Mouse (Mus musculus) limb, embryonic 15.5 days (tissue): ENCODE data around the gene Mmp23. TPM values are rescaled to one million over a fixed set of nuclear protein-coding genes. Genes with fewer than 3 reads are reported as not detected.
A peak's percentile ranks its signal among the peaks of the same experiment; 100 is the strongest.
"Not testable (repeated sequence)": the region's sequence is repeated elsewhere in the genome, so short reads cannot be mapped to it uniquely, and the experiment has no call there.

Experiments used
- ATAC-seq: fragments of 200-750 bp; cut with Nextera tagmentation; 2 replicates; pipeline ENCODE4 v1.8.0; 2017; ENCODE audit warnings: low read depth, moderate TSS enrichment; ENCODE audit not compliant: insufficient number of reproducible peaks, low FRiP score, low TSS enrichment
- H3K27ac ChIP-seq: fragments of 300-500 bp; sonication (generic); 2 replicates; pipeline ENCODE4 v1.5.1; 2015; ENCODE audit warnings: moderate library complexity, mild to moderate bottlenecking, inconsistent platforms
- H3K27me3 ChIP-seq: fragments of 300-500 bp; sonication (generic); 2 replicates; pipeline ENCODE4 v1.6.1; 2015; ENCODE audit warnings: inconsistent platforms
- H3K36me3 ChIP-seq: fragments of 300-500 bp; sonication (generic); 2 replicates; pipeline ENCODE4 v1.6.1; 2015; ENCODE audit warnings: inconsistent platforms
- H3K4me1 ChIP-seq: fragments of 300-500 bp; sonication (generic); 2 replicates; pipeline ENCODE4 v1.6.1; 2015; ENCODE audit warnings: inconsistent platforms
- H3K4me2 ChIP-seq: fragments of 300-500 bp; sonication (generic); 2 replicates; pipeline ENCODE4 v1.6.1; 2015; ENCODE audit warnings: mild to moderate bottlenecking, inconsistent platforms
- H3K4me3 ChIP-seq: fragments of 300-500 bp; sonication (generic); 2 replicates; pipeline ENCODE4 v1.5.1; 2015; ENCODE audit warnings: mild to moderate bottlenecking, inconsistent platforms
- H3K9ac ChIP-seq: fragments of 300-500 bp; sonication (generic); 2 replicates; pipeline ENCODE4 v1.6.1; 2015; ENCODE audit warnings: inconsistent platforms
- H3K9me3 ChIP-seq: fragments of 300-500 bp; sonication (generic); 2 replicates; pipeline ENCODE4 v1.6.1; 2016; ENCODE audit warnings: inconsistent platforms
- WGBS: fragments of 180-500 bp; shearing (Covaris S2); methylation state at CpG from one replicate; pipeline ENCODE4 v1.1.7; 2015; 5-methylcytosine and 5-hydroxymethylcytosine counted together
- polyA plus RNA-seq: library from polyadenylated mRNA; unstranded; fragments of >200 nt; fragmentation: Nextera tagmentation; extraction: Ambion mirVana; gene quantifications from 2 replicates; pipeline ENCODE4 v1.2.1, GENCODE M21; 2015

Gene Mmp23
- polyA plus RNA-seq, 1 experiment from 2014 or later: 23.7 TPM

DNA sequence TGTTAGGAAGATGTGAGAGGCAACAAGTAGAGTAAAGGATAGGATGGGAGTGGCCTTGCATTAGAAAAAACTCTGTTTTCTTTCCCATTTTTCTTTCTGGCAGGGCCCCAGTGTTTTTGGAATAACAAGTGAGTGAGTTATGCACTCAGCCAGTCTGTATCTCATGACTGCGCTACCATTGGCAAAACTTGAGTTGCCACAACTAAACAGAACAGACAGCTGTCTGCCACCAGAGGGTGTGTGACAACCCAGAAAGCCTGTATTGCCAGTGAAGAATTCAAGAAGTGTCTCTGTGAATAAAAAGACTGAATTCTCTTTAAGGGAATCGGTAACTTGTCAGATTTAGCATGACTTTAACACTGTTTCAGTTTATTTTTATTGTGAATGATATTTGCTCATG lies 22.8 kb upstream of the Mmp23 start:
- Histone ChIP-seq H3K27me3 (no peaks in the 10 kb centered on the region), H3K36me3 (no peaks in the 10 kb centered on the region), H3K4me2 (no peak overlapping the region), H3K4me3 (no peak overlapping the region), H3K9me3 (no peaks in the 10 kb centered on the region), H3K4me1 (no peaks in the 10 kb centered on the region), H3K9ac (no peak overlapping the region), H3K27ac (no peak overlapping the region)
- 78% methylated on average over 2 of the region's 2 CpGs for WGBS
- no peak for ATAC-seq

DNA sequence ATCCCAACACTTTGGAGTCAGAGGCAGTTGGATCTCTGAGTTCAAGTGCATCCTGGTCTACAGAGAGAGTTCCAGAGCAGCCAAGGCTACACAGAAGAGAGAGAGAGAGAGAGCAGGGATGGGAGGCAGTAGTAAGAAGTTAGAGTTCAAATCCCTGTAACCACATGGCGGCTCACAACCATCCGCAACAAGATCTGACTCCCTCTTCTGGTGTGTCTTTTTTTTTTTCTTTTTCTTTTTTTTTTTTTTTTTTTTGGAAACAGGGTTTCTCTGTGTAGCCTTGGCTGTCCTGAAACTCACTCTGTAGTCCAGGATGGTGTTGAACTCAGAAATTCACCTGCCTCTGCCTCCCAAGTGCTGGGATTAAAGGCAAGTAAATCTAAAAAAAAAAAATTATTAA lies 18.9 kb upstream of the Mmp23 start:
- H3K4me2 ChIP-seq: no peak overlapping the region
- 47% methylated on average over 2 of the region's 2 CpGs for WGBS
- no peaks in the 10 kb centered on the region for H3K9me3 ChIP-seq
- H3K36me3 ChIP-seq: no peaks in the 10 kb centered on the region
- peaks cover 10% of the 10 kb centered on the region for H3K4me1 ChIP-seq
- H3K9ac ChIP-seq: no peak overlapping the region
- no peaks in the 10 kb centered on the region for H3K27me3 ChIP-seq
- H3K4me3 ChIP-seq: no peak overlapping the region
- ATAC-seq: no peak
- H3K27ac ChIP-seq: no peak overlapping the region

DNA sequence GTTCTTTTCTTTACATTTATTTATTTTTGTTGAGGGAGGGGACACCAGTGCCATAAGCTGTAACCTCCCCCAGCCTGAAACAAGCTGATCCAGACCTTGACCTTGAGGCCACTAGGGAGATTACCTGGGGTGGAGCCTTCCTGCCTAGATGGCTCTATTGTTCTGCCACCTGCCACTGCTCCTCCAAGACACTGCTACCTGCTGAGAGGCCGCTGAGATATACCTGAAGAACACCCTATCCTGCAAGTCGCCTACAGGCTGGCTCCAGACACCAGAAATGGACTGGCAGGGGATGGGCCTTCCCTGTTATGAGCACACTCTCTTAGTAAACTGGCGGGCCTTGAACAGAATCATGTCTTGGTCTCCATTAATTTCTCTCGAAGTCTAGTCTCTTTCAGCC lies 17.1 kb upstream of the Mmp23 start:
- H3K4me3 ChIP-seq, ATAC-seq, H3K9ac ChIP-seq, H3K27ac ChIP-seq, H3K9me3 ChIP-seq, H3K4me2 ChIP-seq, H3K27me3 ChIP-seq: not testable (repeated sequence)
- Histone ChIP-seq H3K36me3 (peaks cover 12% of the 10 kb centered on the region), H3K4me1 (peaks cover 12% of the 10 kb centered on the region)
- 63% methylated on average over 4 of the region's 4 CpGs for WGBS

DNA sequence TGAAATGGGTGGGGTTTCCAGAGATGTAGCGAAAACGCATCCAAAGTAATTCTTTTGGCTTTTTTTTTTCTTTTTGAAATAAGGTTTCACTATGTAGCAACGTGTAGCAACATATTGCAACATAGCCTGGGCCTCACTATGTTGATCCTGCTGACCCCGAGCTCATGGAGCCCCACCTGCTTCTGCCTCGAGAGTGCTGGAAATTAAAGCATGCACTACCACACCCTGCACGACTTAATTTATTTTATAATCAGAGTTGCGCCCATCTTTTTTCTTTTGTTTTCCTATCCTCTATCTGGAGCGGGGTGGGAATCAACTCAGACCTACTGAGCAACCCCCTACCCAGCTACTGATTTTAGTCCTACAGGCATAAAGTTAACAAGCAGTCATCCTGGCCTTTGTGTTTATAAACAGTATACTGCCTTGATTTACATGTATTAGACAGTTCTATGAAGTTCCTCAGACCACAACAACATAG lies 16.5 kb upstream of the Mmp23 start:
- 1% methylated on average over 8 of the region's 8 CpGs for WGBS
- H3K9ac ChIP-seq: peak overlapping the region; percentile 26; the same call in 1 of the 2 replicates
- no peaks in the 10 kb centered on the region for H3K9me3 ChIP-seq
- H3K4me3 ChIP-seq: peak overlapping the region; percentile 66
- ATAC-seq: no peak
- H3K27ac ChIP-seq: peak overlapping the region; percentile 80
- no peaks in the 10 kb centered on the region for H3K27me3 ChIP-seq
- peak overlapping the region; percentile 73 for H3K4me2 ChIP-seq
- H3K36me3 ChIP-seq: peaks cover 18% of the 10 kb centered on the region
- peaks cover 12% of the 10 kb centered on the region for H3K4me1 ChIP-seq

DNA sequence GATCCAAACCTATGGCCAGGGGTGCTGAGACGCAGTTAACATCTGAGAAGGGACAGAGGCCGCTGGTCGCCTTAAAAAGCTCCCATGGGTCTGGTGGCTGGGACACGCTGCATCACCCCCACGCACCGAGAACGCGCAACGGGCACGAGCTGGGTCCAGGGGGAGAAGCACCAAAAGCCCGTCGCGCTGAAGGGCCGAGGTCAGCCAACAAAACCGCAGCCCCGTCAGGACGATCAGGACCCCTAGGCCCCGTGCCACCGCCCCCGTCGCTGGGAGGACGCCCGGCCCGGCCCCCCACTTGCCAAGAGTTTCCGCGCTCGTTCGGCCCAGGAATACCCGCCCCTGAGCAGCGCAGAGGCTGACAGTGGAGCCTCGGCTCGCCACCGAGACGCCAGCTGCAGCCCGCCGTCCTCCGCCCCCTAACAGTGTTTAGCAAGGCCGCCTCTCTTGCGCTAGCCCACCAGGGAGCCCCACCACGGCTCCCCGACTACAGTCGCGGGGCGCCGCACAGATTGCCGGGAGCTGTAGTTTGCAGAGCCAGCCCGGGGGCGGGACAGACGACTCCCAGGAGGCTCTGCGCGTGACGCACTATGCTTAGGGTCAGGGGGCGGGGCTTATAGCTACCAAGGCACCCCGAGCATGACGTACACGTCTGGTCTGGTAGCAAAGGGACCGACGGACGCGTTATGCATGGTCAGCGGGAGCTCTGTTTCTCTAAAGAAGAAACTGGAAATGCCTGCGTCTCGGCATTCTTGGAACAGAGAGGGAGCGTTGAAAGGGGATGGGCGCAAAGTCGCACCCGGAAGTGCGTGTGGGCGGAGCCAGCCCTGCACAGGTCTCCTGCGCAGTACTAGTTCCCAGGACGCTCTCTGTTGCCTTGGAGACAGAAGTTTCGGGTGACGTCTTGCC lies 15.8 kb upstream of the Mmp23 start, which contains the start of gene Mib2:
TSS of gene Mib2 (minus strand) at position 510 of the 909 bp plus-strand sequence.
- Histone ChIP-seq H3K4me3 (peak within 1 kb of the TSS; percentile 66), H3K36me3 (peaks cover 24% of the 10 kb centered on the region), H3K9ac (peak within 1 kb of the TSS; percentile 65), H3K4me2 (peak within 1 kb of the TSS; percentile 73), H3K4me1 (peaks cover 12% of the 10 kb centered on the region), H3K27ac (peak within 1 kb of the TSS; percentile 80), H3K27me3 (no peaks in the 10 kb centered on the region), H3K9me3 (no peaks in the 10 kb centered on the region)
- peak; percentile 99 for ATAC-seq
- under 1% methylated on average over 73 of the region's 73 CpGs for WGBS

DNA sequence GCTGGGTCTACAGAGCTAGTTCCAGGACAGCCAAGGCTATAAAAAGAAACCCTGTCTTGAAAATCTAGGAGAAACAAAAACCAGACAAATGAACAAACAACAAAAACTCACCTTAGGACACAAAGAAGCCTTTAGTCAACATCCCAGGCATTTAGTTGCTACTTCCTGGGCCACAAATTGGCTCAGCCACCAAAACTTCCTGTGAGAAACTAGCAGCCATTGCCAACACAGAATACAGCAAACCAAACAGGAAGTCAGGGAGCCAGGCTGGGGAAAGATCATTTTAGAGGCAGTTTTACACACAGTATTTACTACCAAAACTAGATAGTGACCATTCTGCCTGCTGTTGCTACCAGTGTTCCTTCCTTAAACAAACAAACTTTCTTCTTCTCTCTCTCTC lies 13.7 kb upstream of the Mmp23 start:
- Histone ChIP-seq H3K9me3 (no peaks in the 10 kb centered on the region), H3K9ac (no peak overlapping the region), H3K4me1 (peaks cover 12% of the 10 kb centered on the region), H3K36me3 (peaks cover 30% of the 10 kb centered on the region), H3K4me2 (no peak overlapping the region), H3K27ac (no peak overlapping the region), H3K27me3 (no peaks in the 10 kb centered on the region), H3K4me3 (no peak overlapping the region)
- ATAC-seq: no peak

DNA sequence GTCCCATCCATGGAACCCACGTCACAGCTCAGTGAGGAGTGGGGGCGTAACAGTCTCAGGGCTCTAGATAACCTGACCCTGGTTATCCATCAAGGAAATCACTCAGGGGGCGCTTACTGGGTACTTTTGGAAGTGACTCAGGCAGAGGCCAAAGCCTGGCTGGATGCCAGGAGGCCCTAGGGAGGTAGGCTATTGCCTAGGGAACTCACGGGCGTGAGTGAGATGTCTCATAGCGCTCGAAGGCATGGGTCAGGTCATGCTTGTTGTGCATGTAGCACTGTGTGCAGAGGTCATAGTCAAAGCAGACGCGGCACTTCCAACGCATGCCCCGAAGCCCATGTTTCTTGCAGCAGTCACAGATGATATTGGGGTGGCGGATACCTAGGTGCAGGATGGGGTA lies 7.5 kb upstream of the Mmp23 start:
- peaks cover 10% of the 10 kb centered on the region for H3K27me3 ChIP-seq
- no peak overlapping the region for H3K4me3 ChIP-seq
- no peak overlapping the region for H3K4me2 ChIP-seq
- no peak for ATAC-seq
- no peaks in the 10 kb centered on the region for H3K9me3 ChIP-seq
- no peak overlapping the region for H3K27ac ChIP-seq
- 0 out of 2 replicates have a peak, but pooled peaks cover under 1% of the 10 kb centered on the region for H3K4me1 ChIP-seq
- WGBS: 85% methylated on average over 12 of the region's 12 CpGs
- no peak overlapping the region for H3K9ac ChIP-seq
- H3K36me3 ChIP-seq: peaks cover 70% of the 10 kb centered on the region

DNA sequence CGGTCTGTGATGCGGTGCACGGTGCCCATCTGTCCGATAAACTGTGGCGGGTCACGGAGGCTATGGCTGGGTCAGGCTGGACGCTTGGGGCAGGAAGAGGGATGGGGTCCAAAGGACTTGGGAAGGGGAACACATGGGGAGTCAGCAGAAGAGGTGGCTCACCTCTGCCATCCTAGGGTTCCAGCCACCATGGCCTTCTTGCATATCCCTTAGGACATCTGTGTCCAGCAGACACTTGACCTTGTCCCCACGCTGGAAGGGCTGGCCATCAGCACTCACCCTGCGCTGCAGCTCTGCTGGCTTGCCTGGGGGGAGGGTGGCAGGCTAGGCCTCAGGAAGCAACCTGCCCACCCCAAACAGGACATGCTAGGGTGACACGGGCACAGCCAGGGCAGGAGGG lies 5.8 kb upstream of the Mmp23 start:
- no peak overlapping the region for H3K4me2 ChIP-seq
- H3K9me3 ChIP-seq: no peaks in the 10 kb centered on the region
- no peak for ATAC-seq
- H3K9ac ChIP-seq: no peak overlapping the region
- H3K27ac ChIP-seq: no peak overlapping the region
- H3K27me3 ChIP-seq: peaks cover 27% of the 10 kb centered on the region
- 93% methylated on average over 10 of the region's 10 CpGs for WGBS
- H3K36me3 ChIP-seq: peaks cover 55% of the 10 kb centered on the region
- no peak overlapping the region for H3K4me3 ChIP-seq
- H3K4me1 ChIP-seq: peaks cover 17% of the 10 kb centered on the region

DNA sequence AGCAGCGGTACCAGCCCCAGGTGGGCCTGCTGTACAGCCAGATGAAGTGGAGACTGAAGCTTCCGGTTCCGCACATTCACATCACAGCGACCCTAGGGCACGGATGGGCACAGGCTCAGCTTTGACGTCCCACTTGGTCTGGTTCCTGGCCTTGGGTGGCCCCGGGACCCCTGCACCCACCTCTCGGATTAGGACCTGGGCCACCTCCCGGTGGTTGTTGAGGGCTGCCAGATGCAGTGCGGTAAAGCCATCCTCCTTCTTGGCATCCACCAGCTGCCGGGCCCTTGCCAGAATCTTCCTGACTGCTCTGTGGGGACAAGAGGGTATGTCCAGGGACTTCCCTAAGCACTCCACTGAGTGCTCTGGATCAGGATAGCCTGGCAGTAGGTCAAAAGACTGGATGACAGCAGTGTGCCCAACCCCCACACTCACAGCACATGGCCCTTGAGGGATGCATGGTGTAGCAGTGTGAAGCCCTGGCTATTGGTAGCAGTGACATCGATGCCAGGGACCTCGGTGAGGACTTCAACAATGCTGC lies 3.1 kb upstream of the Mmp23 start:
- peaks cover 56% of the 10 kb centered on the region for H3K36me3 ChIP-seq
- H3K9ac ChIP-seq: no peak overlapping the region
- H3K9me3 ChIP-seq: no peaks in the 10 kb centered on the region
- peaks cover 43% of the 10 kb centered on the region for H3K4me1 ChIP-seq
- 91% methylated on average over 13 of the region's 13 CpGs for WGBS
- no peak for ATAC-seq
- H3K4me3 ChIP-seq: no peak overlapping the region
- H3K27ac ChIP-seq: no peak overlapping the region
- peaks cover 52% of the 10 kb centered on the region for H3K27me3 ChIP-seq
- H3K4me2 ChIP-seq: no peak overlapping the region

DNA sequence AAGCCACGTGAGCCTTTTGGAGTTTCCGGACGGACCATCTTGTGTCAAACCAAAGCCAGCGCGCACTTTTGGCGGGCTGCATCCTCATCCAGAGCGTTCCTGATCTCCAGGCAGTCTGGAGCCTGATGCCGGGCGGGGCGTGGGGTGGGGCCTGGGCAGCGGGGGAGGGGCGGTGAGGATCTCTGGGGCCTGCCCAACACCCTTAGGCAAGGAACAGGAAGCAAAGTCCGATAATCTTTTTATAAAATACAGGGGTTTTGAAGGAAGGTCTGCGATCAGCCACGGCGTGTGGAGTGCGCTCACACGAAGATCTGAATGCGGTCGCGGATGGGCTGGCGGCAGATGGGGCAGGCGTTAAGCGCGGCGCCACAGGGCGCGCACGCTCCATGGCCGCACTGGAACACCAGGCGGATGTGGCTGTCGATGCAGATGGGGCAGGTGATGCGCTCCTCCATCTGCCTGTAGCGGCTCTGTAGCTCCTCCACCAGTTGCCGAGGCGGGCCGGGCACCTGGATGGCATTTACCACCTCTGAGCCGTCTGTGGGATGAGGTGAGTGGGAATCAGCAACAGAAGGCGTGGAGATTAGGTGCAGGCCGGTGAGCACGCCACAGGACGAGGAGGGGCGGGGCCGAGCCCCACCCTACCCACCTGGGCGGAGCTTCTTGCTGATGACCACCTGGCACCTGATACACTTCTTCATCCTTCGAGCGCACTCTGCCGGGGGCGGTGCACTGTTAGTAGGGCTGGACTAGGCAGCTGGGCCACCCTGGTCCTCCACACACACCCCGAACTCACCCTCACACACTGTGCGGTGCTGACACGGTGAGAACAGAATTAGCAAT lies 1.5 kb upstream of the Mmp23 start:
- H3K4me1 ChIP-seq: peaks cover 43% of the 10 kb centered on the region
- H3K4me2 ChIP-seq: peak overlapping the region; percentile 92
- WGBS: 2% methylated on average over 52 of the region's 52 CpGs
- peak overlapping the region; percentile 46 for H3K4me3 ChIP-seq
- peaks cover 62% of the 10 kb centered on the region for H3K27me3 ChIP-seq
- H3K9me3 ChIP-seq: no peaks in the 10 kb centered on the region
- peak overlapping the region; percentile 44 for H3K9ac ChIP-seq
- no peak for ATAC-seq
- H3K27ac ChIP-seq: no peak overlapping the region
- peaks cover 59% of the 10 kb centered on the region for H3K36me3 ChIP-seq

DNA sequence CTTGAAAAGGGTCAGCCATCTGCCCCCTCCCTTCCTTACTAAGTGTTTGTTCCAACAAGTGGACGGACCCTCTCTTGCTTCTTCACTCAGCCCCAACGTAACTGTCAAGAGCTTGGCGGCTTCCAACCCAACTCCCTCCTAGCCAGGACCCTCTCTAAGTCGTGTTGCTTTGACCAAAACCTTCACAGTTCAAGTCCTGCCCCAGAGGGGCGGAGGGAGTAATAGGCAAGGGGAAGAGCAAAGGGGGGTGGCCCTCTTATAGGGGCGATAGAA lies 935 bp upstream of the Mmp23 start:
- peak overlapping the region; percentile 92 for H3K4me2 ChIP-seq
- WGBS: 3% methylated on average over 6 of the region's 6 CpGs
- H3K9me3 ChIP-seq: no peaks in the 10 kb centered on the region
- H3K4me1 ChIP-seq: peaks cover 43% of the 10 kb centered on the region
- H3K9ac ChIP-seq: peak overlapping the region; percentile 14; the same call in 1 of the 2 replicates
- no peak for ATAC-seq
- peaks cover 62% of the 10 kb centered on the region for H3K27me3 ChIP-seq
- H3K27ac ChIP-seq: no peak overlapping the region
- peak overlapping the region; percentile 46 for H3K4me3 ChIP-seq
- peaks cover 59% of the 10 kb centered on the region for H3K36me3 ChIP-seq
